Comparison of ENCODE assay signal across 8 mouse cellular contexts in genomic region chr12:80691671-80692091, GRCm38 (mm10). TPM values are rescaled to one million over a fixed set of nuclear protein-coding genes. Genes with fewer than 3 reads are reported as not detected.
DNase-seq lines count a peak whose midpoint lies in the region; ATAC-seq and TF ChIP-seq lines count a peak whose summit lies in the region.

No protein-coding gene starts in this region.

- no peak for ATAC-seq in heart, embryonic 16.5 days (replicated peaks; ENCODE audit: extremely low read depth, insufficient read depth, low FRiP score)
- ATAC-seq in forebrain, embryonic 16.5 days = no peak
- ATAC-seq in midbrain, postnatal 0 days (ENCODE audit: low FRiP score) = no peak

- no peak for DNase-seq in heart, adult 2 months
- DNase-seq in kidney, postnatal 36 days = peak; percentile 17 to 25
- no peak for DNase-seq in midbrain, postnatal 0 days (ENCODE audit: low spot score)
- DNase-seq in right cerebral cortex, postnatal 4 days = no peak
- DNase-seq in layer of hippocampus, postnatal 25 days (ENCODE audit: extremely low spot score in 1 of 2, low spot score in 1 of 2) = no peak
- DNase-seq in cerebellum, postnatal 36 days = no peak

- TF ChIP-seq CTCF in heart, adult 2 months (IDR thresholded peaks at IDR 0.05) = no peak
- TF ChIP-seq CTCF in midbrain, postnatal 0 days (IDR thresholded peaks at IDR 0.05) = no peak

- peaks cover 14% of the 10 kb centered on the region for H3K4me1 ChIP-seq in heart, embryonic 16.5 days (ENCODE audit: control insufficient read depth, insufficient read depth, low read length)
- no peaks in the 10 kb centered on the region; the same call in 1 of the 2 replicates for H3K4me1 ChIP-seq in heart, adult 2 months (ENCODE audit: control insufficient read depth, insufficient read depth, low read length)
- H3K4me1 ChIP-seq in forebrain, embryonic 16.5 days (replicated peaks; ENCODE audit: control insufficient read depth, insufficient read depth, low read length) = peaks cover 20% of the 10 kb centered on the region
- no peaks in the 10 kb centered on the region for H3K4me1 ChIP-seq in midbrain, postnatal 0 days (ENCODE audit: insufficient read depth, low read length)

- no peak overlapping the region for H3K4me3 ChIP-seq in heart, embryonic 16.5 days (ENCODE audit: low read length)
- H3K4me3 ChIP-seq in heart, adult 2 months = no peak overlapping the region; the same call in 1 of the 2 replicates
- H3K4me3 ChIP-seq in forebrain, embryonic 16.5 days (replicated peaks; ENCODE audit: low read length) = no peak overlapping the region; the same call in 1 of the 2 replicates
- peak overlapping the region; percentile 41 for H3K4me3 ChIP-seq in midbrain, postnatal 0 days (ENCODE audit: low read depth, low read length)

- 28% methylated on average over 12 of the region's 12 CpGs for WGBS in heart, embryonic 16.5 days
- WGBS in heart, adult 2 months = 40% methylated on average over 12 of the region's 12 CpGs
- 12% methylated on average over 12 of the region's 12 CpGs for WGBS in forebrain, embryonic 16.5 days
- 19% methylated on average over 12 of the region's 12 CpGs for WGBS in midbrain, postnatal 0 days

- no peaks in the 10 kb centered on the region for H3K79me2 ChIP-seq in heart, adult 2 months (replicated peaks; ENCODE audit: control insufficient read depth, insufficient read depth, low read length)

- H3K27ac ChIP-seq in heart, embryonic 16.5 days (ENCODE audit: low read length) = no peak overlapping the region
- H3K27ac ChIP-seq in heart, adult 2 months = no peak overlapping the region
- H3K27ac ChIP-seq in forebrain, embryonic 16.5 days (ENCODE audit: low read length) = no peak overlapping the region
- H3K27ac ChIP-seq in midbrain, postnatal 0 days (ENCODE audit: low read depth, low read length) = no peak overlapping the region

- H3K36me3 ChIP-seq in heart, embryonic 16.5 days (ENCODE audit: control insufficient read depth, insufficient read depth) = no peaks in the 10 kb centered on the region
- no peaks in the 10 kb centered on the region for H3K36me3 ChIP-seq in heart, adult 2 months (ENCODE audit: control insufficient read depth, insufficient read depth, low read length)
- H3K36me3 ChIP-seq in forebrain, embryonic 16.5 days (ENCODE audit: control insufficient read depth, insufficient read depth) = no peaks in the 10 kb centered on the region
- H3K36me3 ChIP-seq in midbrain, postnatal 0 days (ENCODE audit: insufficient read depth, low read length) = no peaks in the 10 kb centered on the region

- no peak for TF ChIP-seq POLR2A in heart, adult 2 months (IDR thresholded peaks at IDR 0.05; ENCODE audit: insufficient read depth, low read depth, low read length)

- H3K9ac ChIP-seq in heart, embryonic 16.5 days (ENCODE audit: low read length) = no peak overlapping the region
- H3K9ac ChIP-seq in heart, adult 2 months (ENCODE audit: low read depth, low read length) = no peak overlapping the region
- H3K9ac ChIP-seq in forebrain, embryonic 16.5 days (replicated peaks; ENCODE audit: low read depth, low read length) = no peak overlapping the region
- H3K9ac ChIP-seq in midbrain, postnatal 0 days (replicated peaks; ENCODE audit: low read length, poor library complexity, severe bottlenecking) = no peak overlapping the region

- intact Hi-C loops in heart, adult 2 months (cut with DNase I) = no loop called here

- H3K4me2 ChIP-seq in heart, embryonic 16.5 days (ENCODE audit: low read depth, low read length) = peak overlapping the region; percentile 63; the same call in 1 of the 2 replicates
- peak overlapping the region; percentile 62 for H3K4me2 ChIP-seq in forebrain, embryonic 16.5 days (ENCODE audit: low read length)
- H3K4me2 ChIP-seq in midbrain, postnatal 0 days (ENCODE audit: low read depth, low read length, poor library complexity, severe bottlenecking) = peak overlapping the region; percentile 57

- peaks cover 26% of the 10 kb centered on the region for H3K27me3 ChIP-seq in heart, embryonic 16.5 days (ENCODE audit: control insufficient read depth, insufficient read depth, low read length)
- peaks cover 10% of the 10 kb centered on the region for H3K27me3 ChIP-seq in heart, adult 2 months (ENCODE audit: control insufficient read depth, insufficient read depth, low read length)
- H3K27me3 ChIP-seq in forebrain, embryonic 16.5 days (replicated peaks; ENCODE audit: control insufficient read depth, insufficient read depth, low read length) = peaks cover 30% of the 10 kb centered on the region
- peaks cover 34% of the 10 kb centered on the region for H3K27me3 ChIP-seq in midbrain, postnatal 0 days (ENCODE audit: insufficient read depth, low read length)

- no peaks in the 10 kb centered on the region for H3K9me3 ChIP-seq in heart, embryonic 16.5 days (replicated peaks; ENCODE audit: control insufficient read depth, low read length)
- no peaks in the 10 kb centered on the region for H3K9me3 ChIP-seq in forebrain, embryonic 16.5 days (ENCODE audit: control insufficient read depth, low read length)
- no peaks in the 10 kb centered on the region for H3K9me3 ChIP-seq in midbrain, postnatal 0 days (ENCODE audit: low read length)

- TF ChIP-seq EP300 in heart, adult 2 months (IDR thresholded peaks at IDR 0.05; ENCODE audit: insufficient read depth, low read depth, low read length) = no peak

RNA-seq across cellular contexts. Expression of gene Plekhd1, which starts 0.7 kb away (rescaled TPM):
- polyA plus RNA-seq in heart, embryonic 16.5 days (2015; fragmentation: Nextera tagmentation; extraction: Ambion mirVana) = 0.28 and 0.65 TPM in 2 replicates
- not detected for total RNA-seq in heart, adult 2 months (2021)
- 0.27 and 0.41 TPM in 2 replicates for polyA plus RNA-seq in heart, adult 2 months (2012; rRNA removed)
- 0.63 and 1.5 TPM in 2 replicates for polyA plus RNA-seq in forebrain, embryonic 16.5 days (2015; fragmentation: Nextera tagmentation; extraction: Ambion mirVana)
- 4.9 and 6.6 TPM in 2 replicates for total RNA-seq in midbrain, postnatal 0 days (2014; rRNA removed)
- polyA plus RNA-seq in midbrain, postnatal 0 days (2015; fragmentation: Nextera tagmentation; extraction: Ambion mirVana) = 2.9 and 3.3 TPM in 2 replicates
- 1 to 10 TPM; 6.2 to 7.5 TPM for total RNA-seq in layer of hippocampus, postnatal 25 days (2021)

RNA-seq across cellular contexts. Expression of gene Erh, which starts 47.5 kb away (rescaled TPM):
- 157 and 171 TPM in 2 replicates for polyA plus RNA-seq in heart, embryonic 16.5 days (2015; fragmentation: Nextera tagmentation; extraction: Ambion mirVana)
- total RNA-seq in heart, adult 2 months (2021) = 10 to 100 TPM; 17.9 to 23.8 TPM
- polyA plus RNA-seq in heart, adult 2 months (2012; rRNA removed) = 22.4 and 29.5 TPM in 2 replicates
- 293 and 335 TPM in 2 replicates for polyA plus RNA-seq in forebrain, embryonic 16.5 days (2015; fragmentation: Nextera tagmentation; extraction: Ambion mirVana)
- total RNA-seq in midbrain, postnatal 0 days (2014; rRNA removed) = 69.5 and 83.4 TPM in 2 replicates
- polyA plus RNA-seq in midbrain, postnatal 0 days (2015; fragmentation: Nextera tagmentation; extraction: Ambion mirVana) = 281 and 289 TPM in 2 replicates
- 10 to 100 TPM; 37.0 to 42.8 TPM for total RNA-seq in layer of hippocampus, postnatal 25 days (2021)

RNA-seq across cellular contexts. Expression of gene Slc39a9, which starts 48.0 kb away (rescaled TPM):
- 17.5 and 17.6 TPM in 2 replicates for polyA plus RNA-seq in heart, embryonic 16.5 days (2015; fragmentation: Nextera tagmentation; extraction: Ambion mirVana)
- total RNA-seq in heart, adult 2 months (2021) = 10 to 100 TPM; 15.6 to 17.4 TPM
- 18.1 and 24.7 TPM in 2 replicates for polyA plus RNA-seq in heart, adult 2 months (2012; rRNA removed)
- 29.1 and 30.6 TPM in 2 replicates for polyA plus RNA-seq in forebrain, embryonic 16.5 days (2015; fragmentation: Nextera tagmentation; extraction: Ambion mirVana)
- total RNA-seq in midbrain, postnatal 0 days (2014; rRNA removed) = 17.6 and 23.9 TPM in 2 replicates
- 19.3 and 19.7 TPM in 2 replicates for polyA plus RNA-seq in midbrain, postnatal 0 days (2015; fragmentation: Nextera tagmentation; extraction: Ambion mirVana)
- total RNA-seq in layer of hippocampus, postnatal 25 days (2021) = 10 to 100 TPM; 37.3 to 42.7 TPM

Comparison
In these comparisons a context has a peak if more than half of its experiments do, and no peak if none do; other contexts are left out.
1. DNase-seq: peak in kidney, postnatal 36 days (2 of 2); none in heart, adult 2 months (0 of 2), midbrain, postnatal 0 days (single experiment), right cerebral cortex, postnatal 4 days (single experiment), layer of hippocampus, postnatal 25 days (0 of 2) and cerebellum, postnatal 36 days (0 of 2).
2. Peak in every context shown above with its lines, with median percentiles within 50 percentile points of each other: H3K4me2 ChIP-seq.